Mouse (Mus musculus) ES-Bruce4 (cell line): ENCODE data around the gene Cuta.

ENCODE experiments used
- CTCF ChIP-seq: IDR thresholded peaks from one replicate; pipeline ENCODE4 v1.8.1; 2011; ENCODE audit warnings: low read depth, low read length
- EP300 ChIP-seq: IDR thresholded peaks from 2 replicates; pipeline ENCODE4 v1.6.1; 2011; ENCODE audit warnings: low read depth, low read length; ENCODE audit not compliant: insufficient read depth
- POLR2A ChIP-seq: IDR thresholded peaks from one replicate; pipeline ENCODE4 v1.8.1; 2011; ENCODE audit warnings: low read length; ENCODE audit not compliant: insufficient read depth

GRCm38 (mm10) chr17:26935027-26935426 lies 4.3 kb downstream of the Cuta start:
- TF ChIP-seq POLR2A (no peak), EP300 (no peak), CTCF (no peak)
